Mouse (Mus musculus): ENCODE data around the gene Cidec.
A peak's percentile ranks its signal among the peaks of the same experiment; 100 is the strongest.

Cidec gene

GRCm38 (mm10) chr6:113435664-113436205, at the start of gene Cidec:
Gene Cidec, minus strand, starts transcription at chr6:113435760.
- DNase-seq (ENCODE audit: low read depth, low spot score) = no peak

- DNase-seq (ENCODE audit: low read depth, low spot score) = no peak
These were observed 48.2 kb upstream of the Cidec start for GRCm38 (mm10) chr6:113483729-113484128.

GRCm38 (mm10) chr6:113483100-113483615, 47.6 kb upstream of the Cidec start, which contains the start of gene Creld1:
Gene Creld1, plus strand, starts transcription at chr6:113483297.
- peak; percentile 88 for DNase-seq (ENCODE audit: low read depth, low spot score)

- no peak for DNase-seq (ENCODE audit: low read depth, low spot score)
These were observed 47.0 kb upstream of the Cidec start for GRCm38 (mm10) chr6:113482477-113483099.

GRCm38 (mm10) chr6:113480555-113481373, 45.2 kb upstream of the Cidec start:
- no peak for DNase-seq (ENCODE audit: low read depth, low spot score)

- no peak for DNase-seq (ENCODE audit: low read depth, low spot score)
These were observed 43.3 kb upstream of the Cidec start for GRCm38 (mm10) chr6:113478906-113479305.

GRCm38 (mm10) chr6:113477353-113477752, 41.8 kb upstream of the Cidec start:
- DNase-seq (ENCODE audit: low read depth, low spot score) = no peak

- DNase-seq (ENCODE audit: low read depth, low spot score) = no peak
These were observed 38.2 kb upstream of the Cidec start for GRCm38 (mm10) chr6:113473715-113474114.

GRCm38 (mm10) chr6:113473246-113473645, 37.7 kb upstream of the Cidec start:
- DNase-seq (ENCODE audit: low read depth, low spot score) = no peak

GRCm38 (mm10) chr6:113472061-113472460, 36.5 kb upstream of the Cidec start:
- DNase-seq (ENCODE audit: low read depth, low spot score) = no peak

GRCm38 (mm10) chr6:113471297-113471936, 35.9 kb upstream of the Cidec start, which contains the start of gene Il17rc:
Gene Il17rc, plus strand, starts transcription at chr6:113471427.
- DNase-seq (ENCODE audit: low read depth, low spot score) = no peak

GRCm38 (mm10) chr6:113469432-113469831, 33.9 kb upstream of the Cidec start:
- DNase-seq (ENCODE audit: low read depth, low spot score) = peak; percentile 56

- DNase-seq (ENCODE audit: low read depth, low spot score) = peak; percentile 61
These were observed 33.5 kb upstream of the Cidec start for GRCm38 (mm10) chr6:113469021-113469420.

- no peak for DNase-seq (ENCODE audit: low read depth, low spot score)
These were observed 33.0 kb upstream of the Cidec start for GRCm38 (mm10) chr6:113468512-113468911.

GRCm38 (mm10) chr6:113465602-113466001, 30.0 kb upstream of the Cidec start:
- DNase-seq (ENCODE audit: low read depth, low spot score) = no peak

GRCm38 (mm10) chr6:113464040-113464439, 28.5 kb upstream of the Cidec start:
- DNase-seq (ENCODE audit: low read depth, low spot score) = no peak

GRCm38 (mm10) chr6:113458635-113459034, 23.1 kb upstream of the Cidec start:
- no peak for DNase-seq (ENCODE audit: low read depth, low spot score)

- no peak for DNase-seq (ENCODE audit: low read depth, low spot score)
These were observed 22.5 kb upstream of the Cidec start, which contains the start of gene Il17re for GRCm38 (mm10) chr6:113457952-113458534. Gene Il17re, plus strand, starts transcription at chr6:113458484.

GRCm38 (mm10) chr6:113455007-113455406, 19.4 kb upstream of the Cidec start:
- DNase-seq (ENCODE audit: low read depth, low spot score) = no peak

- no peak for DNase-seq (ENCODE audit: low read depth, low spot score)
These were observed 16.3 kb upstream of the Cidec start for GRCm38 (mm10) chr6:113451839-113452238.

- no peak for DNase-seq (ENCODE audit: low read depth, low spot score)
These were observed 12.1 kb upstream of the Cidec start for GRCm38 (mm10) chr6:113447639-113448038.
